Mouse (Mus musculus): ENCODE data around the gene Atp9a. TPM values are rescaled to one million over a fixed set of nuclear protein-coding genes. Genes with fewer than 3 reads are reported as not detected.

Gene Atp9a
- polyA plus RNA-seq, 1 experiment, result 18.6 TPM

- no peak overlapping the region for H3K4me3 ChIP-seq (ENCODE audit: insufficient read depth, low read length)
- no peak for TF ChIP-seq POLR2A (IDR thresholded peaks at IDR 0.05; ENCODE audit: low read depth, low read length)
- H3K27ac ChIP-seq (ENCODE audit: insufficient read depth, low read length), result no peak overlapping the region
- H3K4me1 ChIP-seq (ENCODE audit: control insufficient read depth, insufficient read depth, low read length), result no peaks in the 10 kb centered on the region
Measured at GRCm38 (mm10) chr2:168587159-168587558, 155.1 kb downstream of the Atp9a start.

- no peak overlapping the region for H3K4me3 ChIP-seq (ENCODE audit: insufficient read depth, low read length)
- no peak for TF ChIP-seq POLR2A (IDR thresholded peaks at IDR 0.05; ENCODE audit: low read depth, low read length)
- TF ChIP-seq CTCF (IDR thresholded peaks at IDR 0.05; ENCODE audit: borderline replicate concordance, insufficient read depth, low read length), result no peak
- H3K4me1 ChIP-seq (ENCODE audit: control insufficient read depth, insufficient read depth, low read length), result no peaks in the 10 kb centered on the region
- H3K27ac ChIP-seq (ENCODE audit: insufficient read depth, low read length), result no peak overlapping the region
Measured at GRCm38 (mm10) chr2:168586512-168586911, 155.7 kb downstream of the Atp9a start.

- Histone ChIP-seq H3K27ac (ENCODE audit: insufficient read depth, low read length) (no peak overlapping the region), H3K4me3 (ENCODE audit: insufficient read depth, low read length) (no peak overlapping the region), H3K4me1 (ENCODE audit: control insufficient read depth, insufficient read depth, low read length) (no peaks in the 10 kb centered on the region)
- TF ChIP-seq CTCF (IDR thresholded peaks at IDR 0.05; ENCODE audit: borderline replicate concordance, insufficient read depth, low read length) (no peak), POLR2A (IDR thresholded peaks at IDR 0.05; ENCODE audit: low read depth, low read length) (no peak)
Measured at GRCm38 (mm10) chr2:168584857-168585256, 157.4 kb downstream of the Atp9a start.

Other genes with a start within 250 kb of the Atp9a start
- gene Nfatc2, start 140.8 kb downstream of the Atp9a start, polyA plus RNA-seq (2011; ENCODE audit: insufficient read length, low read depth, missing spikeins), result 0.15 and 0.32 TPM in 2 replicates
- not detected in 2 replicates for gene Sall4, start 25.5 kb upstream of the Atp9a start, polyA plus RNA-seq (2011; ENCODE audit: insufficient read length, low read depth, missing spikeins)
- 14.7 and 23.1 TPM in 2 replicates for gene Zfp64, start 213.2 kb upstream of the Atp9a start, polyA plus RNA-seq (2011; ENCODE audit: insufficient read length, low read depth, missing spikeins)